Mouse (Mus musculus): ENCODE data around the gene 4933428G20Rik. TPM values are rescaled to one million over a fixed set of nuclear protein-coding genes. Genes with fewer than 3 reads are reported as not detected.

Gene 4933428G20Rik
- polyA plus RNA-seq, 1 experiment: 0.08 TPM

DNA sequence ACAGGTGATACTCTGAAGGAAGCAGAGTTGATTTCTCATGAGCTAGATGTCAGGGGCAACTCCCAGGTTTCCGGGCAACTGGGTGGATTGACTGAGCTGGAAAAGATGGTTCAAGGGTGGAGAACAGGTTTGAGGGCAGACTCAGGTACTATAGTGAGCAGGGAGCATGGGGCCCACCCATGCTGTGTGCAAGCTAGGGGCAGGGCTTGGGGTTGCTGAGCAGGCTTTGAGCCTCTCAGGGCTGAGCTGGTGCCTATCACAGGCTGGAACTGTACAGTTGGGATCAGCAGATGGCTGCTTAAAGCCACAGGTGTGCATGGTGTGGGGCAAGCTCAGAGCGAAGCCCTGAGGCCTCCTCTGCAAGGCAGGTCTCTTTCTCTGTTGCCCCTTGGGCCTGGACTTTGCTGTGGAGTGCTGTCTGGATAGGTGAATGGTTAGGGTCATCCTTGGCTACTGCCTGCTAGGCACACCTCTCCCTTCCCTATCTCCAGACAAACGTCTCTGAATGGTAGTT lies 38.8 kb downstream of the 4933428G20Rik start:
- no peak overlapping the region for H3K4me3 ChIP-seq (replicated peaks; ENCODE audit: extremely low read depth, low read depth, low read length)
- TF ChIP-seq CTCF (IDR thresholded peaks at IDR 0.05; ENCODE audit: insufficient read depth, low read length) (no peak), POLR2A (IDR thresholded peaks at IDR 0.05; ENCODE audit: borderline replicate concordance, extremely low read depth, low read depth, low read length) (no peak)
- no peaks in the 10 kb centered on the region for H3K4me1 ChIP-seq (ENCODE audit: control insufficient read depth, insufficient read depth, low read length)
- WGBS: 93% methylated on average over 3 of the region's 3 CpGs
- no peak for DNase-seq

DNA sequence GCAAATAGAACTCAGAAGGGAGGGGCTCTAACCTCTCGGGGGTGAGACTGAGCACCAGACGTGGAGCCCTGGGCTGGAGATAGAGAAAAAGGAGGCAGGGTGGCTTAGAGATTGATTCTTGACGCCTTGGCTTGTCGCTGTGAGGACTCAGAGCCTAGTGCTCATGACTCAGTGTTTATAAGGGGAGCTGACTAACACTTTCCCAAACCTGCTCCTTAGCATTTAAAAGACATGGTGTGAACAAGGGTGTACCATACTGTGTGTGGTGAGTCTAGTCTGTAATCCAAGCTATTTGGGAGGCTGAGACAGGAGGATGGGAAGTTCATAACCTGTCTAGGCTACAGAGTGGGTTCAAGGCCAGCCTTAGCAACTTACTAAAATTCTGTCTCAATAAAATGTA lies 43.0 kb downstream of the 4933428G20Rik start:
- WGBS: 83% methylated on average over 4 of the region's 4 CpGs
- TF ChIP-seq POLR2A (IDR thresholded peaks at IDR 0.05; ENCODE audit: borderline replicate concordance, extremely low read depth, low read depth, low read length) (no peak), CTCF (IDR thresholded peaks at IDR 0.05; ENCODE audit: insufficient read depth, low read length) (no peak)
- Histone ChIP-seq H3K4me1 (ENCODE audit: control insufficient read depth, insufficient read depth, low read length) (0 out of 2 replicates have a peak, but pooled peaks cover 2% of the 10 kb centered on the region), H3K4me3 (replicated peaks; ENCODE audit: extremely low read depth, low read depth, low read length) (no peak overlapping the region)
- no peak for DNase-seq

DNA sequence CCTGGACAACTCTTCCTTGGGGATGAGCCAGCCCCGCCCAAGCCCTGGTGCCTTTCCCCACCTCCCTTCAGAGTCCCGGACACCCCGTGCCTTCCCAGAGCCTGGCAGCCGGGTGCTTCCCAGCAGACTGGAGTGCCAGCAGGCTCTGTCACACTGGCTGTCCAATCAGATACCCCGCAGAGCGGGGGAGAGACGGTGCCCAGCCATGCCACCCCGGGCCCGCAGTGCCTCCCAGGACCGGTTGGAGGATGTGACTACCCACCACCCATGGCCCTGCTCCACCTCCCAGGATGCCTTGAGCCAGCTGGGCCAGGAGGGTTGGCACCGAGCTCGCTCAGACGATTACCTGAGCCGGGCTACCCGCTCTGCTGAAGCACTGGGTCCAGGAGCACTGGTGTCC lies 48.5 kb downstream of the 4933428G20Rik start:
- no peak for TF ChIP-seq CTCF (IDR thresholded peaks at IDR 0.05; ENCODE audit: insufficient read depth, low read length)
- TF ChIP-seq POLR2A (IDR thresholded peaks at IDR 0.05; ENCODE audit: borderline replicate concordance, extremely low read depth, low read depth, low read length): no peak
- no peak overlapping the region for H3K4me3 ChIP-seq (replicated peaks; ENCODE audit: extremely low read depth, low read depth, low read length)
- H3K4me1 ChIP-seq (ENCODE audit: control insufficient read depth, insufficient read depth, low read length): peaks cover 15% of the 10 kb centered on the region
- no peak for DNase-seq
- 89% methylated on average over 15 of the region's 15 CpGs for WGBS

- Histone ChIP-seq H3K4me1 (ENCODE audit: control insufficient read depth, insufficient read depth, low read length) (peaks cover 13% of the 10 kb centered on the region), H3K4me3 (replicated peaks; ENCODE audit: extremely low read depth, low read depth, low read length) (peak overlapping the region; percentile 53)
- WGBS: 31% methylated on average over 10 of the region's 10 CpGs
- DNase-seq: no peak
- TF ChIP-seq POLR2A (IDR thresholded peaks at IDR 0.05; ENCODE audit: borderline replicate concordance, extremely low read depth, low read depth, low read length) (peak; percentile 34; the same call in 1 of the 2 replicates), CTCF (IDR thresholded peaks at IDR 0.05; ENCODE audit: insufficient read depth, low read length) (no peak)
These were observed 49.7 kb downstream of the 4933428G20Rik start for GRCm38 (mm10) chr11:97450305-97450922.

- WGBS: 9% methylated on average over 15 of the region's 15 CpGs
- TF ChIP-seq POLR2A (IDR thresholded peaks at IDR 0.05; ENCODE audit: borderline replicate concordance, extremely low read depth, low read depth, low read length) (no peak), CTCF (IDR thresholded peaks at IDR 0.05; ENCODE audit: insufficient read depth, low read length) (no peak)
- H3K4me3 ChIP-seq (replicated peaks; ENCODE audit: extremely low read depth, low read depth, low read length): peak overlapping the region; percentile 53
- H3K4me1 ChIP-seq (ENCODE audit: control insufficient read depth, insufficient read depth, low read length): peaks cover 13% of the 10 kb centered on the region
- peak; percentile 79 for DNase-seq
These were observed 50.4 kb downstream of the 4933428G20Rik start for GRCm38 (mm10) chr11:97449601-97450293.

- TF ChIP-seq POLR2A (IDR thresholded peaks at IDR 0.05; ENCODE audit: borderline replicate concordance, extremely low read depth, low read depth, low read length): no peak
- no peak for TF ChIP-seq CTCF (IDR thresholded peaks at IDR 0.05; ENCODE audit: insufficient read depth, low read length)
- no peak for DNase-seq
- WGBS: 68% methylated on average over 11 of the region's 11 CpGs
- Histone ChIP-seq H3K4me1 (ENCODE audit: control insufficient read depth, insufficient read depth, low read length) (peaks cover 13% of the 10 kb centered on the region), H3K4me3 (replicated peaks; ENCODE audit: extremely low read depth, low read depth, low read length) (no peak overlapping the region)
These were observed 51.3 kb downstream of the 4933428G20Rik start for GRCm38 (mm10) chr11:97448611-97449394.

DNA sequence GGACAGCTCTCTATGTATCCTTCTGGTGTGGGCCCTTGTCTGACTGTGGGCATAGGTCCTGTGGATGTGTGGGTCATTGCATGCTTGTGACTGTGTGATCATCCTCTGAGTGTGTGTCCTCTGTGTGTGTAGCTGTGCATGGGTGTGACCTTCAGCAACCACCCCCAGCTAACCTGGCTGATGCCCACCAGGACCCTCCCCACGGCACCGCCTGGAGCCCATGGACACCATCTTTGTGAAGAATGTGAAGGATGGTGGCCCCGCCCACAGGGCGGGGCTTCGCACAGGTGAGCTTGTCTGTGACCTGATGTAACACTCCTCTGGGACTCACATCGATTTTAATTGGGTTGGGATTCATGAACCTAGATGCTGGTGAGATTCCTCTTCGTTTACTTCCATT lies 52.2 kb downstream of the 4933428G20Rik start:
- TF ChIP-seq CTCF (IDR thresholded peaks at IDR 0.05; ENCODE audit: insufficient read depth, low read length) (no peak), POLR2A (IDR thresholded peaks at IDR 0.05; ENCODE audit: borderline replicate concordance, extremely low read depth, low read depth, low read length) (no peak)
- Histone ChIP-seq H3K4me1 (ENCODE audit: control insufficient read depth, insufficient read depth, low read length) (peaks cover 17% of the 10 kb centered on the region), H3K4me3 (replicated peaks; ENCODE audit: extremely low read depth, low read depth, low read length) (no peak overlapping the region)
- no peak for DNase-seq
- WGBS: 86% methylated on average over 7 of the region's 7 CpGs

GRCm38 (mm10) chr11:97445999-97446511 lies 54.1 kb downstream of the 4933428G20Rik start:
- DNase-seq: no peak
- WGBS: 50% methylated on average over 4 of the region's 4 CpGs
- Histone ChIP-seq H3K4me3 (replicated peaks; ENCODE audit: extremely low read depth, low read depth, low read length) (no peak overlapping the region), H3K4me1 (ENCODE audit: control insufficient read depth, insufficient read depth, low read length) (peaks cover 26% of the 10 kb centered on the region)
- no peak for TF ChIP-seq POLR2A (IDR thresholded peaks at IDR 0.05; ENCODE audit: borderline replicate concordance, extremely low read depth, low read depth, low read length)
- TF ChIP-seq CTCF (IDR thresholded peaks at IDR 0.05; ENCODE audit: insufficient read depth, low read length): no peak

DNA sequence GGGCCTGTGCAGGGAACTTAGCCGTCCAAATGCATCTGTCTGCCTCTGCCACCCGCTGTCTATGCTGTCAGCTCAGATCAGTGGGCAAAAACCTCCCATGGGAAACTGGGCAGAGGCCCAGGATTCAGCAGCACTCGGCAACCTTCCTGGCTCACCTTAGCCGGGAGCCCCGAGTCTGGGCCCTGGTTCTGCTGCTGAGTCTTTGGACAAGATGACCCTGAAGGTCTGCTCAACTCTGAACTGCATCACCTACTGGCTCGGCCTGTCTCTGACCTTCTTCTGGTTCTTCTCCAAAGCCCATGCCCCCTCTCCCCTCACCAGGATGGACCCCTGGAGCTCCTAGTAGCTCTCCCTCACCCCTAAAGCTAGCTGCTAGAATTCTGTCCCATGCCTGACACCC lies 54.5 kb downstream of the 4933428G20Rik start:
- H3K4me1 ChIP-seq (ENCODE audit: control insufficient read depth, insufficient read depth, low read length): peaks cover 26% of the 10 kb centered on the region
- 69% methylated on average over 6 of the region's 6 CpGs for WGBS
- TF ChIP-seq POLR2A (IDR thresholded peaks at IDR 0.05; ENCODE audit: borderline replicate concordance, extremely low read depth, low read depth, low read length) (no peak), CTCF (IDR thresholded peaks at IDR 0.05; ENCODE audit: insufficient read depth, low read length) (no peak)
- H3K4me3 ChIP-seq (replicated peaks; ENCODE audit: extremely low read depth, low read depth, low read length): no peak overlapping the region
- DNase-seq: no peak

Measured in lung, adult 2 months (tissue).